Mouse (Mus musculus) limb, embryonic 11.5 days (tissue): ENCODE measurements at regions not wholly inside any gene's neighbourhood (a gene's known extent, or its start where the extent isn't known, plus 50 kb on each side); places are given as distances from the start of the nearest gene placed in this dataset.
"Not testable (repeated sequence)": the region's sequence is repeated elsewhere in the genome, so short reads cannot be mapped to it uniquely, and the experiment has no call there.

ENCODE experiments used
- ATAC-seq: fragments of 200-750 bp; cut with Nextera tagmentation; 2 replicates; pipeline ENCODE4 v1.8.0; 2017; ENCODE audit warnings: low read depth; ENCODE audit not compliant: insufficient number of reproducible peaks, low FRiP score, low TSS enrichment
- DNase-seq: peaks from one replicate; pipeline ENCODE4 v3.0.0-alpha.2; 2015; ENCODE audit warnings: low spot score
- H3K27ac ChIP-seq: fragments of 300-500 bp; sonication (generic); replicated peaks from 2 replicates; pipeline ENCODE4 v1.5.1; 2014; ENCODE audit warnings: low read depth, mild to moderate bottlenecking, low read length
- H3K27me3 ChIP-seq: fragments of 300-500 bp; sonication (generic); 2 replicates; pipeline ENCODE4 v1.6.1; 2014; ENCODE audit warnings: mild to moderate bottlenecking, low read length, mixed read lengths; ENCODE audit not compliant: control insufficient read depth, insufficient read depth
- H3K36me3 ChIP-seq: fragments of 300-500 bp; sonication (generic); 2 replicates; pipeline ENCODE4 v1.6.1; 2014; ENCODE audit warnings: mild to moderate bottlenecking, low read length, moderate library complexity, mixed read lengths; ENCODE audit not compliant: control insufficient read depth, insufficient read depth
- H3K4me1 ChIP-seq: fragments of 300-500 bp; sonication (generic); 2 replicates; pipeline ENCODE4 v1.6.1; 2014; ENCODE audit warnings: low read length, mixed read lengths; ENCODE audit not compliant: control insufficient read depth, insufficient read depth
- H3K4me2 ChIP-seq: fragments of 300-500 bp; sonication (generic); 2 replicates; pipeline ENCODE4 v1.6.1; 2014; ENCODE audit warnings: low read depth, mild to moderate bottlenecking, moderate library complexity; ENCODE audit not compliant: severe bottlenecking
- H3K4me3 ChIP-seq: fragments of 300-500 bp; sonication (generic); 2 replicates; pipeline ENCODE4 v1.5.1; 2014; ENCODE audit warnings: low read depth, low read length
- H3K9ac ChIP-seq: fragments of 300-500 bp; sonication (generic); 2 replicates; pipeline ENCODE4 v1.6.1; 2014; ENCODE audit warnings: mild to moderate bottlenecking, low read length
- H3K9me3 ChIP-seq: fragments of 300-500 bp; sonication (generic); 2 replicates; pipeline ENCODE4 v1.6.1; 2016; ENCODE audit warnings: low read length; ENCODE audit not compliant: control insufficient read depth
- WGBS: fragments of 180-500 bp; shearing (Covaris S2); extraction: QIAGEN DNeasy Blood & Tissue Kit; methylation state at CpG from one replicate; pipeline ENCODE4 v1.1.7; 2014; 5-methylcytosine and 5-hydroxymethylcytosine counted together

DNA sequence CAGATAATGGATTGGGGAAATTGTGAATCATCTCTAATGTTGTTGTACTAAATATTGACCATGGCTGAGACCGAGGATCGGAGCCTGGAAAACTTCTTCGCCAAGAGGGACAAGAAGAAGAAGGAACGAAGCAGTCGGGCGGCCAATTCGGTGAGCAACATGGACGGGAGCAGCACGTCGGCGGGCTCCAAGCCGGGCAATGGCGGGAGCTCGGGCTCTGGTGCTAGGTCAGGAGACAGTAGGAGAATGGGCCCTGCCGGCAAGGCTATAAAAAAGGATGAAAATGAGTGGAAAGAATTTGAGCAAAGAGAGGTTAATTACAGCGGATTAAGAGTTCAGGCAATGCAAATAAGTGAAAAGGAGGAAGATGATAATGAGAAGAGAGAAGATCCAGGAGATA lies 55.0 kb upstream of the Zfp990 start:
- not testable (repeated sequence) for ATAC-seq

DNA sequence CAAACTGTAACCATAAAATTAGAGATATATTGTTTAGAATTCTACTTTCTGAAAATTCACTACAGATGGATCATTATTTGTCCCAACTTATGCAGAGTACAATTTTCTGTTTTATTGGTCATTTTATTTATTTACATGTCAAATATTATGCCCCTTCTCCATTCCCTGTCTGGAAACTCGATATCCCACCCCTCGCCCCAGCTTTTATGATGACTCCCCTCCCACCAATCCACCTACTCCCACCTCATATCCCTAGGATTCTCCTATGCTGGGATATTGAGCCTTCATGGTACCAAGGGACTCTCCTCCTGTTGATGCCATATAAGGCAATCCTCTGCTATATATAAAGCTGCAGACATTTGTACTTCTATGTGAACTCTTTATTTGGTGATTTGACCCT lies 62.0 kb upstream of the Zfp990 start:
- H3K9ac ChIP-seq: no peak overlapping the region
- H3K9me3 ChIP-seq: 0 out of 2 replicates have a peak, but pooled peaks cover 2% of the 10 kb centered on the region
- 89% methylated on average over 2 of the region's 2 CpGs for WGBS
- no peaks in the 10 kb centered on the region for H3K36me3 ChIP-seq
- no peaks in the 10 kb centered on the region for H3K4me1 ChIP-seq
- ATAC-seq (peak; percentile 67; the same call in 1 of the 2 replicates), DNase-seq (no peak)
- H3K4me2 ChIP-seq: no peak overlapping the region
- no peak overlapping the region for H3K27ac ChIP-seq
- no peak overlapping the region for H3K4me3 ChIP-seq
- no peaks in the 10 kb centered on the region for H3K27me3 ChIP-seq

More for the DNA sequence above, 55.0 kb upstream of the Zfp990 start:
- H3K4me1 ChIP-seq, H3K27ac ChIP-seq, H3K9me3 ChIP-seq, H3K9ac ChIP-seq, H3K27me3 ChIP-seq, H3K4me3 ChIP-seq, H3K36me3 ChIP-seq, DNase-seq, H3K4me2 ChIP-seq: not testable (repeated sequence)
- WGBS: 93% methylated on average over 16 of the region's 16 CpGs

GRCm38 (mm10) chr4:145436718-145437117 lies 73.8 kb upstream of the Zfp990 start:
- H3K27me3 ChIP-seq, DNase-seq, H3K4me1 ChIP-seq, H3K4me3 ChIP-seq, H3K27ac ChIP-seq, H3K4me2 ChIP-seq, H3K36me3 ChIP-seq, ATAC-seq, H3K9me3 ChIP-seq, H3K9ac ChIP-seq: not testable (repeated sequence)
- WGBS: 87% methylated on average over 1 of the region's 1 CpGs

DNA sequence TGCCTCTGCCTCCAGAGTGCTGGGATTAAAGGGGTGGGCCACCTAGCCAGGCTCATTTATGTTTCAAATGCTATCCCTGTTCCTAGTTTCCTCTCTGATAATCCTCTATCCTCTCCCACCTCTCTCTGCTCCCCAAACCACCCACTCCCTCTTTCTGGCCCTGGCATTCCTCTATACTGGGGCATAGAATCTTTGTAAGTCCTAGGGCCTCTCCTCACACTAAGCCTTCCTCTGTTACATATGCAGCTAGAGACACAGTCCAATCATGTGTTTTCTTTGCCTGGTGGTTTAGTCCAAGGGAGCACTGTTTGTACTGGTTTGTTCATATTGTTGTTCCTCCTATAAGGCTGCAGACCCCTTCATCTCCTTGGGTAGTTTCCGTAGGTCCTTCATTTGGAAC lies 76.0 kb upstream of the Zfp990 start:
- 81% methylated on average over 1 of the region's 1 CpGs for WGBS
- ATAC-seq: no peak
- no peak overlapping the region for H3K4me2 ChIP-seq
- no peak overlapping the region for H3K4me3 ChIP-seq
- H3K27ac ChIP-seq: no peak overlapping the region
- H3K36me3 ChIP-seq: no peaks in the 10 kb centered on the region
- H3K9ac ChIP-seq: no peak overlapping the region
- no peaks in the 10 kb centered on the region; the same call in 1 of the 2 replicates for H3K9me3 ChIP-seq
- no peak for DNase-seq
- H3K4me1 ChIP-seq: no peaks in the 10 kb centered on the region
- H3K27me3 ChIP-seq: no peaks in the 10 kb centered on the region

DNA sequence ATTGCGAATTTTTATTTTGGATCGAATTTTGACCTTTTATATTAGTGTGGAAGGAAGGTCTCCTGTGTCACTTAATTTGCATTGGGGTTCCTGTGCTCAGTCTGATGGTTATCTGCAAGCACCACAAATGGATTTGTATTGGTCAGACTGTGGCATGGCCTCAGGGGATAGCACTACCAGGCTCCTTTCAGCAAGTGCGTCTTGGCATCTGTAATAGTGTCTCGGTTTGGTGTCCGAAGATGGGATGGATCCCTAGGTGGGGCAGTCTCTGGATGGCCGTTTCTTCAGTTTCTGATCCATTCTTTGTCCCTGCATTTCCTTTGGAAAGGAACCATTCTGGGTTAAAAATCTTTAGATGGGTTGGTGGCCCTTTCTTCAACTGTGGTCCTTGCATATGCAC lies 76.5 kb upstream of the Zfp990 start:
- Histone ChIP-seq H3K4me2 (no peak overlapping the region), H3K4me1 (no peaks in the 10 kb centered on the region), H3K4me3 (no peak overlapping the region), H3K27ac (no peak overlapping the region), H3K27me3 (no peaks in the 10 kb centered on the region), H3K9me3 (no peaks in the 10 kb centered on the region; the same call in 1 of the 2 replicates), H3K36me3 (no peaks in the 10 kb centered on the region), H3K9ac (no peak overlapping the region)
- WGBS: 72% methylated on average over 6 of the region's 6 CpGs
- ATAC-seq (no peak), DNase-seq (no peak)

DNA sequence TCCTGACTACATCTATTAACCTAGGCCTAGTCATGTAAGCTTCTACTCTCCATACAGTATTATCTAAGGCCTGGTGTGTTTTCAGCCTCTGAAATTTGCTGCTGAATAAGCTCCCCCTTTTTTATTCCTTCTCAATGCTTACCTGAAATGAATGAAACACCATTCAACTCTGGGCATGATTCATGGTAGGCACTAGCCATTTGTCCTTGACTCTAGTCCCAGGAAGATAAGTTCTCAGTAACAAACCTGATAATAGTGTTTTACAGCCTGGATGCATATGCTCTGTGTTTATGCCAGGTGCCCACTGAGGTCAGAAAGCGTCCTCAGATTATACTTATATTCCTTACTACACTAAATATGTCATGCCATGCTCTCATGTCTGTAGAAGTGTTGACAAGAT lies 77.3 kb upstream of the Zfp990 start:
- not testable (repeated sequence) for H3K9ac ChIP-seq, ATAC-seq, H3K27ac ChIP-seq, H3K4me3 ChIP-seq, H3K27me3 ChIP-seq, H3K36me3 ChIP-seq, H3K4me2 ChIP-seq, H3K4me1 ChIP-seq, DNase-seq, H3K9me3 ChIP-seq
- WGBS: 54% methylated on average over 1 of the region's 1 CpGs

DNA sequence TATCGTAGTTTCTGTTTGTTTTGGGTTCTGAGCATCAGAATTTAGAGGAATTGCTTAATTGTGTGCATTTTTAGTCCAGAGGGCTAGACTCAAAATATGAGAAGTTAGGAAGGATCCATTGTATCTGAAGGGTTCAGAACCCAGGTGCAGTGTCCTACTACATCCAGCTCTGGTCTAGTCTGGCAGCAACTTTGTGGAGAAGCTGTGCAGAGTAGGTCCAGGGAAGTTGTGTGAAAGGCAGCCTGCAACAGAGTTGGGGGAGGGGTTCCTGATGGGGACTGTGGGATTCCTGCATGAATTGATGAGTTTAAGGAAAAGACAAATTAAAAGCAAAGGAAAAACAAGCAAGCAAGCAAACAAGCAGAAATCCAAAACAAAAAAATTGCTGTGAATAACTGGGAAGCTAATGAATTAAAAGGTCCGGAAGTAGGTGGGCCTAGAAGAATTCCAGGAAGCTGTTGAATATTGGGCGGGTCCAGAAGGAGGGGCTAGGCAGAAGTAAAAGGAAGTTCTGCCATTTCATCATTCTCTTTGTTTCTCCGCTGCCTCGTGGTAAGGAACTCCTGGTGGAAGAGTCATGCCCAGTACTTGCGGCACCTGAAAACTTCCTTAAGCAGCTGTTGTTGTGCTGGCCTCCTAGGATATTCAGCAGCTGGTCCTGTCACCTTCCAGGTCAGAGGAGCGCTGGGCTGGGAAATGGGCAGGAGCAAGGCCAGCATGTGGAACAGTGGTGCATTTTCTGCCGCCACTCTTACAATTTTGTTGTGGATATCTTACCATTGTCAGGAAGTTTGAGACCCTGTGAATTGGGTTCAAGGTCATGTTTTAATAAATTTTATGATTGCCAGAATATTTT lies 78.4 kb upstream of the Zfp990 start:
- Histone ChIP-seq H3K4me3 (no peak overlapping the region), H3K4me2 (no peak overlapping the region), H3K9ac (no peak overlapping the region), H3K27me3 (no peaks in the 10 kb centered on the region), H3K4me1 (no peaks in the 10 kb centered on the region), H3K27ac (no peak overlapping the region), H3K9me3 (no peaks in the 10 kb centered on the region; the same call in 1 of the 2 replicates), H3K36me3 (no peaks in the 10 kb centered on the region)
- WGBS: 75% methylated on average over 8 of the region's 8 CpGs
- DNase-seq (peak; percentile 22), ATAC-seq (no peak)

- not testable (repeated sequence) for H3K9ac ChIP-seq, DNase-seq, ATAC-seq, H3K36me3 ChIP-seq, H3K4me2 ChIP-seq, H3K27me3 ChIP-seq, H3K4me1 ChIP-seq, H3K4me3 ChIP-seq, H3K9me3 ChIP-seq, H3K27ac ChIP-seq
- WGBS: 62% methylated on average over 4 of the region's 4 CpGs
These were observed 92.7 kb upstream of the Zfp990 start for GRCm38 (mm10) chr4:145417837-145418236.
